Mouse (Mus musculus): ENCODE data around the gene Gnai2. TPM values are rescaled to one million over a fixed set of nuclear protein-coding genes. Genes with fewer than 3 reads are reported as not detected.
"Not testable (repeated sequence)": the region's sequence is repeated elsewhere in the genome, so short reads cannot be mapped to it uniquely, and the experiment has no call there.

The Gnai2 gene
- polyA plus RNA-seq, 1 experiment, result 449 TPM

DNA sequence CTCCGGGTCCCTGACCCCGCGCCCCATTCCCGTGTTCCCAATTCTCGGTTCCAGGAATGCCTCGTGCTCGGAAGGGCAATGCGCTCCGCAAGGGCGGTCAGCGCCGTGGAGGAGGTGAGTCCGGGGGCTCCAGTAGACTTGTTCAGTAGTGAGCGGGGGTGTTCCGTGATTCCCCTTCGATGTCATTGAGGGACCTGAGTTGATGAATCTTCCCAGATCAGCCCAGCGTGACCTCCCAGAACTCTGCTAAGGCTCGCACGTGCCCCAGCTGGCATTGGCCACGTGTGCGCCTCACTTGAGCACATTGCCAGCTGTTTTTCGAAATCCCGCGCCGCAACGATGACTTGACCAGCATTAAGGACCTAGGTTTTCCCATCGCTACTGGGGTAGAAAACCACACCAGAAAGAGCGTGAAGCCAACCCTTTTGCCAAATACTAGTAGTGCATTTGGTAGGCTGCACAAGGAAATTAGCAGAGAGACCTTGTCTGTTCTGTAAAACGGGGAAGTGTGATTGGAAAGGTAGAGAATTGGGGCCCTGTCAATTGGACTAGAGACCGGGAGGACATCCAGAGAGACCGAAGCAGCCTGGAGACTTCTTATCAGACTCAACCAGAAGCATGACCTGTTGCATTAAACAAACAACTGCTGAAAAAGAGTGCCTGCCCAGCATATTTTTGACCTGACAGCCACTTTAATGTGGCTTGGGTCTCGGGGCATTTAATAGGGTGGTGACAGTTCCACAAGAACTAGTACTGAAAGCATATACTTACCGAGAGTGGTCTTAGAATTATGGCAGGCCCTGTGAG is 47.1 kb downstream of the Gnai2 start:
- no peak for DNase-seq (ENCODE audit: low spot score)

DNA sequence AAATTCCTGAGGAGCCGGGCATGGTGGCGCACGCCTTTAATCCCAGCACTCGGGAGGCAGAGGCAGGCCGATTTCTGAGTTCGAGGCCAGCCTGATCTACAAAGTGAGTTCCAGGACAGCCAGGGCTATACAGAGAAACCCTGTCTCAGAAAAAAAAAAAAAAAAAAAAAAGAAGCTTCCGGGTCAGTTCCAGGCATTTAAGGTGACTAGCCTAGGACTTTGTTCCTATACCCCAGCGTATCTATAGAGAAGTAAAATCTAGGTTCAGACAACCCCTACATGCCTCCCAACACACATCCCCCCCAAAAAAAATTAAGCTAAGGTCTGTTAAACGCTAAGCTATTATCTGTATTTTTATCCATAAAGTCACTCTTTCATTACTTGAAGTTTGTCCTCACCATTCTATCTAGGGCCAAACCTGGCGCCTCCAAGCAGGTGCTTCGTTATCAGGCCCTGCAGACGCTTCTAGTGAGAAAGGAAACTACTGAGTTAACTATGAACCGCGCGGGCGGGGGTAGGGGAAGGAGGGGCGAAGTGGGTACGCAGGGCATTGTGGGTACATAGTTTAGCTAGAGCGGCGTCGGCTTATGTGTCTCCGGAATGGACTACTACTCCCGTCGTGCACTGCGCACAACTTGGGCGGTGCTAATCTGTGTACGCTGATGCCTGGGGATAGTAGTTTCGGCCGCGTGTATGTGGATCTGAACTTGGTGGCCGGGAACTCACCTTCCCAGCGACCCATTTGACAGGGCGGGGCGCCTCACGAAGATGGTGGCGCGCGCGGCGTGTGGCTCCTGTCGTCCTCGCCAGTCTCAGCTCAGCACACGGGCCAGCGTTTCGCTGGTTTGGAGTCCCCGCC is 48.0 kb downstream of the Gnai2 start, which contains the start of gene Ifrd2:
Gene Ifrd2 (plus strand): TSS at position 669 of the 859 bp plus-strand sequence.
- DNase-seq (ENCODE audit: low spot score), result peak; percentile 79

DNA sequence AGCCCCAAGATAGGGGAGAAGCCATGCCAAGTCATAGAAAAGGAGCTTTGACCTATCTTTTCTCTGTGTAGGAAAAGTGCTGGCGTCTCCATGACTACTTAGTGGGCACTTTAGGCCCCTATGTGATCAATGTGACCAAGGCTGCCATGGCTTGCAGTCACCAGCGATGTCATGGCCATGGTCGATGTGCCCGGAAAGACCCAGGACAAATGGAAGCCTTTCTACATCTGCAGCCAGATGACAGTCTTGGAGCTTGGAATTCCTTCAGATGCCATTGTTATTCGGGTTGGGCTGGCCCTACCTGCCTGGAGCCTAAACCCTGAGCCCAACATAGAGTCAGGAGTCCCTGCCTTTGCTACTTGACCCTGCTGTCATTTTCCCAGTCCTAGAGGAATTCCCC is 48.7 kb downstream of the Gnai2 start:
- DNase-seq (ENCODE audit: low spot score), result no peak

DNA sequence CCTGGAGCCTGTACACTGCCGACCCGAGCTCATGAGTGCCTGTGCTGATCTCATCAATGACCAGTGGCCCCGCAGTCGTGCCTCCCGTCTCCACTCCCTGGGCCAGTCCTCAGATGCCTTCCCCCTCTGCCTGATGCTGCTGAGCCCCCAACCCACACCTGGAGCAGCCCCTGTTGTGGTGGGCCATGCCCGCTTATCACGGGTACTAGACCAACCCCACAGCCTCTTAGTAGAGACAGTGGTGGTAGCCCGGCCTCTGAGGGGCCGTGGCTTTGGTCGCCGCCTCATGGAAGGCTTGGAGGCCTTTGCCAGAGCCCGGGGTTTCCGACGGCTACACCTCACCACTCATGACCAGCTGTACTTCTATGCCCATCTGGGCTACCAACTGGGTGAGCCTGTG is 52.0 kb downstream of the Gnai2 start:
- no peak for DNase-seq (ENCODE audit: low spot score)

DNA sequence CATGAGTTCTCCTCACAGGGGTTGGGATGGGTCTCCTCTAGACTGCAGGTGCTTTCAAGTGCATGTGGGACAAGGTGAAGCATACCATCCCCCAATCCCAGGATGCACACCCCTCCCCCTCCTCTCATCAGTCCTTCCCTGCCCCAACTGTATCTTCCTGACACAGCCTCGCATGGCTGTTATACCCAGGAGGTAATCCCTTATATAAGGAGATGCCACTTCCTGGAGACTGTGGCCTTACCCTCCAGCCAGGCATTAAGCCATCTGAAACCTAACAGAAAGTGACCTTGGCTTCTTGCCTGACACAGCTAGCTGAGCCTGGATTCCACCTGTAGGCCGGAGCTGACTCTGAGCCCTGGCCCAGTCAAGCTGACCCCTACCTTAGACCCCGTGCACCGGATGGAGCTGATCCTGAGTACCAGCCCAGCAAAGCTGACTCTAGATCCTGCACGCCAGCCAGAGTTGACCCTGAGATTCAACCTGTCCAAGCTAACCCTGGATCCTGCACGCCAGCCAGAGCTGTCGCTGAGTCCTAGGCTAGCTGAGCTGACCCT is 52.6 kb downstream of the Gnai2 start:
- no peak for DNase-seq (ENCODE audit: low spot score)

DNA sequence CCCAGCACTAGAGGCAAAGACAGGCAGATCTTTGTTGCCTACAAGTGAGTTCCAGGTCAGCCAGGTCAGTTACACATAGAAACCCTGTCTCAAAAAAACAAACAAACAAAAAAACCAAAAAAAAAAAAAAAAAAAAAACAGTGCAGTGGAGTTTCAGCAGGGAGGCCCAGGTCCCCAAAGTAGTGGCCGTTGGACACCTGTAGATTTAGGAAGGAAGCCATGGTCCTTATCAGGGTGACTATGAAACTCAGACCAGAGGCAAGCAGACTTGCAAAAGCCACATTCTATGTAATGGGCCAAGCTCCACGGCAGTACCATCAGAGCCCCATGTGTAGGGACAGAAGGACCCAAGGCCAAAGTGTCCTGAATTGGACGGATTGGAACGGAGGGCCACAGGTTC is 53.6 kb downstream of the Gnai2 start:
- DNase-seq (ENCODE audit: low spot score), result no peak

DNA sequence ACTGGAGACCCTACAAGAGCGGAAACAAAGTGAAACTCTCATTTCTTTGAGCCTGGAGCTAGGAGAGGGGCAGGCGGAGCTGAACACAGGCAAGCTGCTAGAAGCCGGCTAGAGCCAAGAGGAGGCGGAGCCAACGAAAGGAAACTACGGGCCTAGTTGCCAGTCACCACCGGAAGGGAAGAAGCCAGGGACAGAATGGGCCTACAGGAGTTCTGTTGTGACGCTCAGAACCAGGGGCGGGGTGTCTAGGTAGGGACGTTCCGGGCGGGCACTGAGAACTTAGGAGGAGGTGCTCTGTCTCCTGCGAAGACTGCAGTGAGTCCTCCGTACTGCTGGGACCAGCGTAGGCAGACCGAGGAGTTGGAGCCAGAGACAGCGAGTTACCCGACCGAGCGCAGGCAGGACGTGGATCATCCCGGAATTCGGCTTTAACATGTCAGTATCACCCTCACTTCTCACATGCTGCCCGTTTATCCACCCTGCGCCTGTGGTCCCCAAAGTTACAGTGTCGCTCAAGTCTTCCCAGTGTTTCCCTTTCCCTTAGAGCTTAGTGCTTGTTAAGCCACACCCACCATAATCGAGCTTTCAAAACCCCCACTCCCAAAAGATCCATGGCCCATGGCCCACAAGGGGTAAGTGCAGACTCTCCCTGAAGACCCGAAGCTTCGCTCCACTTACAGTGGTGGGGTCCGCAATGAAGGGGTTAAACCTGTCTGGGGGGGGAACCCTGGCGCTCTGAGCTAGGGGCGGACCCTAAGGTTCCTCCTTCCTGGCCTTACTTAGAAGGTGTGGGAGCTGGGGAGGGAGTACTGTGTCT is 54.5 kb downstream of the Gnai2 start, which contains the start of gene Hyal3:
Gene Hyal3 (plus strand): TSS at position 318 of the 817 bp plus-strand sequence.
- peak; percentile 76 for DNase-seq (ENCODE audit: low spot score)

DNA sequence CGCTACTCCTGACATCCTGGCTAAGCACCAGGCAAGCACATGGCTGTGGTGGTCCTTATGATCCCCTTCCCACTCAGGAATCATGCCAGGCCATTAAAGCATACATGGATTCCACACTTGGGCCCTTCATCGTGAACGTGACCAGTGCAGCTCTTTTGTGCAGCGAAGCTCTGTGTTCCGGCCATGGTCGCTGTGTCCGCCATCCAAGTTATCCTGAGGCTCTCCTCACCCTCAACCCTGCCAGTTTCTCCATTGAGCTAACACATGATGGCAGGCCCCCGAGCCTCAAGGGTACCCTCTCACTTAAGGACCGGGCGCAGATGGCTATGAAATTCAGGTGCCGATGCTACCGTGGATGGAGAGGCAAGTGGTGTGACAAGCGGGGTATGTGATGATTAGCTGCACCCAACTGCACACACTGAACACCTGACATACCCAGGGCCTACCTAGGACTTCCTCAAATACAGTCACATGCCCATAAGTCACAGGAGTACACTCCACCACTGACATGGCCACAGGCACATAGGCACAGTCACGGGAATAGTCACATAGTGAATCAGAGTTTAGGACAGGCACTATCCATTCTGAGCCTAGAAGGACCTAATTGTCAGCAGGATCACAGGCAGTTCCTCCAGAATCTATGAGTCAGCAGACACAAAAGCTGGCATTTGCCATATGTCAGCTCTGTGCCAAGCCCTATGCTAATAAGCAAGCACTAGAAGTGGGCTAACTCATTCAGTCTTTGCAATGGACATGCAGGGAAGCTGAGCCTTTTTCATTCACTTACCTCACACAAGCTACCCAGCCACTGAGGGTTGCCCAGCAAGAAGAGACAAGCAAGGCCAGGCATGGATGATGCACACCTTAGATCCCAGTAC is 55.9 kb downstream of the Gnai2 start:
- no peak for DNase-seq (ENCODE audit: low spot score)

DNA sequence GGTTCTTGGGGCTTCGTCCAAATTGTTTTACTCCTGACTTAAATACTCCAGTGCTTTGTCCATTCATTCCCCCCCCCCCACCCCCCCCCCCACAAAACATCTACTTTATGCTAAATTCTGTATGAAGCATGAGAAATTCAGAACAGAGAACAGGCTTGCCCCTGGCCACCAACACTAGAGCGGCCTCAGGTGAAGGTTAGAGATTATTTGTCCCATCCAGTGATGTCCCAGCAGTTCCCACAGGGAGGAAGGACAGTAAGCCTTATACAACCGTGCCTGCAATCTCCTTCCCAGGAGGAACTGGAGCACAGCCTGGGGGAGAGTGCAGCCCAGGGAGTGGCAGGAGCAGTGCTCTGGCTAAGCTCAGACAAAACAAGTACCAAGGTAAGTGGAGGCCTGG is 56.6 kb downstream of the Gnai2 start, which contains the start of gene Naa80:
Gene Naa80 (plus strand): TSS at position 301 of the 400 bp plus-strand sequence.
- no peak for DNase-seq (ENCODE audit: low spot score)

DNA sequence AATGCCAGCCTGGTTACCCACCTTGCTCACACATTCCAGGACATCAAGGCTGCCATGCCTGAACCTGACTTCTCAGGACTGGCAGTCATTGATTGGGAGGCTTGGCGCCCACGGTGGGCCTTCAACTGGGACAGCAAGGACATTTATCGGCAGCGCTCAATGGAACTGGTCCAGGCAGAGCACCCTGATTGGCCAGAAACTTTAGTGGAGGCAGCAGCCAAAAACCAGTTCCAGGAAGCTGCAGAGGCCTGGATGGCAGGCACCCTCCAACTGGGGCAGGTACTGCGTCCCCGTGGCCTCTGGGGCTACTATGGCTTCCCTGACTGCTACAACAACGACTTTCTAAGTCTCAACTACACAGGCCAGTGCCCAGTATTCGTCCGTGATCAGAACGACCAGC is 57.3 kb downstream of the Gnai2 start:
- no peak for DNase-seq (ENCODE audit: low spot score)

DNA sequence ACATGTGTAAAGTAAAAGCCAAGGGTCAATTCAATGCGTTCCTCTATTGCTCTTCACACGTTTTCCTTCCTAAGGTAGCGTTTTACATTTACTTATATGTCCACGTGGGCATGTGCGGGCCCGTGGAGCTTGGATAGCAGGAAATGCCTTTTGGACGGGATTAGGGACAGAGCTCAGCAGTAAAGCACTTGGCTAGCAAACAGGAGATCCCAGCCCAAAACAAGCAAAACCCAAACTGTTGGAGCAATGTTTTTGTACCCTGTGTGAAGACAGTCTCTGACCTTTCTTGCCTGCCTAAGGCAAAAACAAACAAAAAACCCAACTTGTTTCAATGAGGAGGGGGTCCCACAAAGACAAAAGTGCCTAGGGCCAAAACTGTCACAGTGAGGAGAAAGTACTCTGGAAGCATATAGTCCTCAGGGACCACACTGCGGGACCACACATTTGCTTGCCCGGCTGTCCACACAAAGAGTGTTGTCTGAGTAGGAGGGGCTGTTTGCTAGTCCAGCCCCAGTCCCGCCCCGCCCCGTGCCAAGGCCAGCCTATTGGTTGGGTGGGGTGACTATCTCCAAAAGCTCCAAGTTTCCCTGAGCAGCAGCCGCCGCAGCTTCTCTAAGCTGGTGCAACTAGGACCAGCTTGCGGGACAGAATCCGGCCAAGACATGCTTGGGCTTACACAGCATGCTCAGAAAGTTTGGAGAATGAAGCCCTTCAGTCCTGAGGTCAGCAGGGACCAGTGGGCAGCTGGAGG is 58.6 kb downstream of the Gnai2 start, which contains the start of gene Hyal1:
Gene Hyal1 (plus strand): TSS at position 571 of the 751 bp plus-strand sequence.
- peak; percentile 73 for DNase-seq (ENCODE audit: low spot score)

DNA sequence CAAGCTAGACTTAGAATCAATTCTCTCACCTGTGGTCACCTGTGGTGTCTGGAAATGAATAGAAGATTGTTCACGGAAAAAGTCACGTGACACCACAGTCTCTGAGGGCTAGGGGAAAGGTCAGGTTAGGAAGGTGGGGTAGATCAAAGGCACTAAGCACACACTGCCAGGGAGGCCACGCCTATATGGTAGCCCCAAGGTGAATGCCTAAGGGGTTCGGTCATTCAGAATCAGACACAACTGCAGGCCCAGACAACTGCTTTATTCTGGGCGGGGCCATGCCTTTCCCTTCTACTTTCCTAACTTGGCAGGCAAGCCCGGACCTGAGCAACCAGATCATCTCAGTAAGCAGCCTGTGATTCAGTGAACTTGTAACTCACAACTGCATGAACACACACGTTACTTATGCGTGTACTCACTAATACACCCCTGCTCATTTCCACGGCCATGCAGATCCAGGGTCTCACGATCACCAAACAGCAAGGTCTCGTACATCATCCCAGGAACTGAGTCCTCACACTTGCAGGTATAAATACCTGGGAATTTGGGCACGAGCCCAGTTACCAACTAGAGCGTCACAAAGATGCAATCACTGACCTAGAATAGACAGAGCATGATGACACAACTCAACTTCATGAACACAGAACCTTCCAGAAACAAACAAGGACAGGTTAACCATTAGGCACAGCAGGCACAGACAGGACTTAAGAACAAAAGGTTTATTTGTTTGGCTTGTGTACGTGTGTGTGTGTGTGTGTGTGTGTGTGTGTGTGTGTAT is 59.4 kb downstream of the Gnai2 start:
- DNase-seq (ENCODE audit: low spot score), result no peak

DNA sequence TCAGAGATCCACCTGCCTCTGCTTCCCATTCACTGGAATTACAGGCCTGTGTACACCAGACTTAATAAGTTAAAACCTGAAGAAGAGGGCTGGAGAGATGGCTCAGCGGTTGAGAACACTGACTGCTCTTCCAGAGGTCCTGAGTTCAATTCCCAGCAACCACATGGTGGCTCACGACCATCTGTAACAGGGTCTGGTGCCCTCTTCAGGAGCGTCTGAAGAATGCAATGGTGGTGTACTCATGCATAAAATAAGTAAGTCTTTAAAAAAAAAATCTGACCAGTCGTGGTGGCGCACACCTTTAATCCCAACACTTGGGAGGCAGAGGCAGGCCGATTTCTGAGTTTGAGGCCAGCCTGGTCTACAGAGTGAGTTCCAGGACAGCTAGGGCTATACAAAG is 61.4 kb downstream of the Gnai2 start:
- not testable (repeated sequence) for DNase-seq (ENCODE audit: low spot score)

DNA sequence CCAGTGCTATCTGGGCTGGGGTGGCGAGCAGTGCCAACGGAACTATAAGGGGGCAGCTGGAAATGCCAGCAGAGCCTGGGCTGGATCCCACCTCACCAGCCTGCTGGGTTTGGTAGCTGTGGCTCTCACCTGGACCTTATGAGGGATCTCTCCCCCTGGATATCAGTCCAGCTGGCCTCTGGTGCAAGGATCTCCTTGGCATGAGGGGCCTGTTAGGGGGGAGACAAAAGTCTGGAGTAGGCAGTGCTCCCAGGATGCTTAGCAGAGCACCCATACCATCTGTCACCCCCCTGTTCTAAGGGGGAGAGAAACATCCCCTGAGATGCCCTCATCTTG is 62.9 kb downstream of the Gnai2 start:
- DNase-seq (ENCODE audit: low spot score), result no peak

DNA sequence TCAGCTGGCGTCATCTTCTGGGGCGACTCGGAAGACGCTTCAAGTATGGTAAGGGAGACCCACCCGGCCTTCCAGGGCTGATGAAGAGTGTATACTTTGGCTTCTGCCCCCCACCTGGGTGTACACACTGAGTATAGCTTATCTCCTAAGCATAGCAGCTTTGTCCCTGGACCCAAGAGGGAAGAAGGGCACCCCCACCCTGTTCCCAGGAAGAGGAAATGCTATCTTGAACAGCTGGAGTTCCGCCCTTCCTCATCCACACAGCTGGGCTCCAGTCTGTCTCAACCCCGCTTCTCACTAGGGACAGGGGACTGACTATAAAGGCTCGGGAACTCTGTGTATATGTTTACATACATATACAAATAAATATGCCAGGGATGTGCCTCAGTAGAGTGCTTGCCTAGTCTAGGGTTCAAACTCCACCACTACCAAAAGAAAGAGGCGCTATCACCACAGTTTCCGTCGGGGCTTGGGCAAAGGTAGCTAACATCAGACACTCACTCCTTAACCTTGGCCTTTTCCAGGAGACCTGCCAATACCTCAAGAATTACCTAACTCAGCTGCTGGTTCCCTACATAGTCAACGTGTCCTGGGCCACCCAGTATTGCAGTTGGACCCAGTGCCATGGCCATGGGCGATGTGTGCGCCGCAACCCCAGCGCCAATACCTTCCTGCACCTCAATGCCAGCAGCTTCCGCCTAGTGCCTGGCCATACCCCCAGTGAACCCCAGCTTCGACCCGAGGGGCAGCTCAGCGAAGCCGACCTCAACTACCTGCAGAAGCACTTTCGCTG is 63.4 kb downstream of the Gnai2 start:
- no peak for DNase-seq (ENCODE audit: low spot score)

DNA sequence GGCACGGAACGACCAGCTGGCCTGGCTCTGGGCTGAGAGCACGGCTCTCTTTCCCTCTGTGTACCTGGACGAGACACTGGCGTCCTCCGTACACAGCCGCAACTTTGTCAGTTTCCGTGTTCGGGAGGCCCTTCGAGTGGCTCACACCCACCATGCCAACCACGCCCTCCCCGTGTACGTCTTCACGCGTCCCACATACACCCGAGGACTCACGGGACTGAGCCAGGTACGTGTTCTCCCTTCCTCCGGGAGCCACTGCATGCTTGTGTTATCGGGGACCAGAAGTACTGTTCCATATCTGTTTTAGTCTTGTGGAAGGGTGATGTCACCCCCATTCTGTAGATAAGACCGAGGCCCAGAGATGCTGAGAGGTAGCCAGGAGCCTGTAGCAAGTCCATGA is 64.3 kb downstream of the Gnai2 start:
- no peak for DNase-seq (ENCODE audit: low spot score)

DNA sequence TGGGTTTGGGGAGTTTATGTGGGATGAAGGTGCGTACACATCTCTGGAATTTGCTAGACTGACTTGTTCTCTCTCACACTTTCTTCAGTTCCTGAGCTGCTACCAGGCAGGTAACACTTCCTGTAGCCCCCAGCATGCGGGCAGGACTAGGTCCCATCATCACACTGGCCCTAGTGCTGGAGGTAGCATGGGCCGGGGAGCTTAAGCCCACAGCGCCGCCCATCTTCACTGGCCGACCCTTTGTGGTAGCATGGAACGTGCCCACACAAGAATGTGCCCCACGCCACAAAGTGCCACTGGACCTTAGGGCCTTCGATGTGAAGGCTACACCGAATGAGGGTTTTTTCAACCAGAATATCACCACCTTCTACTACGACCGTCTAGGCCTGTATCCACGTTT is 65.2 kb downstream of the Gnai2 start:
- no peak for DNase-seq (ENCODE audit: low spot score)

DNA sequence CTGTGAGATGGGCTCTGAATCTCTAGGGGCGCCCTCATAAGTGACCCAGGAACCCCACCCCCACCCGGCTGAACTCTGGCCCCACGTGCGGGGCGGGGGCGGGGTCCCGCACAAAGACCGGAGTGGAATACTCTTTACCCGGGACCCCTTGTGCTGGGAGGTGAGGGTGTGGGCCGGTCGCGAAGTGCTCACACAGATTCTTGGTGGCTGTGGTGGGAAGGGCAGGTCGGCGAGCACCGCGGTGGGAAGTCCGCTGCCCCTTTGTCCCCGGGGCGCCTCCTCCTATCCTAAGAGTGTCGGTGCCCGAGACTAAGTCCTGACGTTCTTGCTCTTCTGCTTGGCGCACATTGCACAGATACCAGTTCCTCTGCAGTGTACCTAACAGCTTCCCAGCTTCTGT is 65.9 kb downstream of the Gnai2 start:
- no peak for DNase-seq (ENCODE audit: low spot score)

Measured in urinary bladder, adult 2 months (tissue).